ENCODE assay signal across 9 mouse cellular contexts in genomic region chr16:23100613-23101012, GRCm38 (mm10). TPM values are rescaled to one million over a fixed set of nuclear protein-coding genes. Genes with fewer than 3 reads are reported as not detected.
DNase-seq lines count a peak whose midpoint lies in the region; ATAC-seq and TF ChIP-seq lines count a peak whose summit lies in the region.
"Had no signal": no experiment of that assay in that cellular context is flagged by ENCODE, and none has a peak within 500 bp of the region (broad histone marks: within the 10 kb centered on the region; RNA-seq: fewer than 3 reads in every experiment).

No protein-coding gene starts in this region.

- H3K4me1 ChIP-seq in testis, adult 2 months (ENCODE audit: control insufficient read depth, insufficient read depth, low read length): peaks cover 12% of the 10 kb centered on the region
- peaks cover 33% of the 10 kb centered on the region for H3K4me1 ChIP-seq in liver, embryonic 13.5 days (replicated peaks)
- H3K4me1 ChIP-seq in stomach, postnatal 0 days (replicated peaks; ENCODE audit: control insufficient read depth, insufficient read depth): peaks cover 5% of the 10 kb centered on the region; the same call in 1 of the 2 replicates

- no peak for TF ChIP-seq POLR2A in testis, adult 2 months (IDR thresholded peaks at IDR 0.05; ENCODE audit: control insufficient read depth, low read depth, low read length)

- no peak for TF ChIP-seq CTCF in testis, adult 2 months (IDR thresholded peaks at IDR 0.05; ENCODE audit: control insufficient read depth, insufficient read depth, insufficient replicate concordance, low read depth, low read length)
- TF ChIP-seq CTCF in stomach, postnatal 0 days (IDR thresholded peaks at IDR 0.05; ENCODE audit: low read depth): no peak

- H3K27ac ChIP-seq in testis, adult 2 months (ENCODE audit: control insufficient read depth, insufficient read depth, low read depth, low read length): peak overlapping the region; percentile 21; the same call in 1 of the 2 replicates
- H3K27ac ChIP-seq in liver, embryonic 13.5 days: no peak overlapping the region
- H3K27ac ChIP-seq in stomach, postnatal 0 days (replicated peaks): peak overlapping the region; percentile 18; the same call in 1 of the 2 replicates

- no peak for TF ChIP-seq EP300 in stomach, postnatal 0 days (optimal IDR thresholded peaks at IDR 0.05)

- DNase-seq in testis, postnatal 14 days (ENCODE audit: low spot score): no peak
- DNase-seq in heart, postnatal 4 days: peak; percentile 17
- DNase-seq in liver, embryonic 13.5 days: no peak
- DNase-seq in stomach, postnatal 0 days (ENCODE audit: low spot score): peak; percentile 32
- DNase-seq in layer of hippocampus, postnatal 25 days (ENCODE audit: extremely low spot score in 1 of 2, low spot score in 1 of 2): no peak
- no peak for DNase-seq in spleen, postnatal 4 days (ENCODE audit: low spot score in 2 of 2)
- no peak for DNase-seq in lung, postnatal 14 days
- DNase-seq: thymus, postnatal 36 days had no signal

- H3K4me2 ChIP-seq in liver, embryonic 13.5 days: peak overlapping the region; percentile 59
- peak overlapping the region; percentile 63 for H3K4me2 ChIP-seq in stomach, postnatal 0 days (replicated peaks; ENCODE audit: low read depth)

- 10% methylated on average over 10 of the region's 10 CpGs for WGBS in liver, embryonic 13.5 days (ENCODE audit: insufficient replicate concordance)
- 24% methylated on average over 10 of the region's 10 CpGs for WGBS in stomach, postnatal 0 days

- peak overlapping the region; percentile 44 for H3K9ac ChIP-seq in liver, embryonic 13.5 days
- peak overlapping the region; percentile 52 for H3K9ac ChIP-seq in stomach, postnatal 0 days (ENCODE audit: low read length)

- H3K36me3 ChIP-seq in testis, adult 2 months (ENCODE audit: control insufficient read depth, insufficient read depth, low read length): no peaks in the 10 kb centered on the region
- no peaks in the 10 kb centered on the region for H3K36me3 ChIP-seq in liver, embryonic 13.5 days
- no peaks in the 10 kb centered on the region for H3K36me3 ChIP-seq in stomach, postnatal 0 days (ENCODE audit: control insufficient read depth, insufficient read depth, low read length)

- peak; percentile 45 for ATAC-seq in liver, embryonic 13.5 days (ENCODE audit: low read depth)
- no peak for ATAC-seq in stomach, postnatal 0 days (ENCODE audit: low FRiP score, low TSS enrichment)

- H3K27me3 ChIP-seq in testis, adult 2 months (ENCODE audit: control insufficient read depth, insufficient read depth, low read length): peaks cover 3% of the 10 kb centered on the region; the same call in 1 of the 2 replicates
- H3K27me3 ChIP-seq in liver, embryonic 13.5 days: peaks cover 10% of the 10 kb centered on the region; the same call in 1 of the 2 replicates
- H3K27me3 ChIP-seq in stomach, postnatal 0 days (ENCODE audit: control insufficient read depth, insufficient read depth, low read length): no peaks in the 10 kb centered on the region

- H3K4me3 ChIP-seq in testis, adult 2 months (ENCODE audit: control insufficient read depth, low read depth, low read length): peak overlapping the region; percentile 91
- peak overlapping the region; percentile 36 for H3K4me3 ChIP-seq in liver, embryonic 13.5 days (replicated peaks)
- H3K4me3 ChIP-seq in stomach, postnatal 0 days (ENCODE audit: low read depth, low read length): peak overlapping the region; percentile 31

- H3K9me3 ChIP-seq in liver, embryonic 13.5 days (replicated peaks): no peaks in the 10 kb centered on the region
- H3K9me3 ChIP-seq in stomach, postnatal 0 days (ENCODE audit: control insufficient read depth, low read length): no peaks in the 10 kb centered on the region

RNA-seq across cellular contexts. Expression of gene Eif4a2, which starts 6.6 kb away (rescaled TPM):
- polyA plus RNA-seq in testis, adult 2 months (2012; rRNA removed): 75.5 and 108 TPM in 2 replicates
- 100 to 1,000 TPM; 206 to 231 TPM for total RNA-seq in heart, postnatal 4 days (2021)
- polyA plus RNA-seq in liver, embryonic 13.5 days (2015; fragmentation: Nextera tagmentation; extraction: Ambion mirVana): 75.2 and 94.5 TPM in 2 replicates
- 99.0 and 107 TPM in 2 replicates for polyA plus RNA-seq in stomach, postnatal 0 days (2015; fragmentation: Nextera tagmentation; extraction: Ambion mirVana)
- total RNA-seq in layer of hippocampus, postnatal 25 days (2021): 100 to 1,000 TPM; 898 to 914 TPM

RNA-seq across cellular contexts. Expression of gene Rfc4, which starts 26.9 kb away (rescaled TPM):
- polyA plus RNA-seq in testis, adult 2 months (2012; rRNA removed): 5.2 and 8.4 TPM in 2 replicates
- 10 to 100 TPM; 34.9 to 37.4 TPM for total RNA-seq in heart, postnatal 4 days (2021)
- polyA plus RNA-seq in liver, embryonic 13.5 days (2015; fragmentation: Nextera tagmentation; extraction: Ambion mirVana): 199 and 218 TPM in 2 replicates
- polyA plus RNA-seq in stomach, postnatal 0 days (2015; fragmentation: Nextera tagmentation; extraction: Ambion mirVana): 35.9 and 38.0 TPM in 2 replicates
- total RNA-seq in layer of hippocampus, postnatal 25 days (2021): 1 to 10 TPM; 4.8 TPM

RNA-seq across cellular contexts. Expression of gene Kng1, which starts 42.9 kb away (rescaled TPM):
- 0.10 TPM in 1 of 2 replicates, not detected in the other for polyA plus RNA-seq in testis, adult 2 months (2012; rRNA removed)
- under 1 TPM; 0.18 to 0.45 TPM for total RNA-seq in heart, postnatal 4 days (2021)
- 274 and 287 TPM in 2 replicates for polyA plus RNA-seq in liver, embryonic 13.5 days (2015; fragmentation: Nextera tagmentation; extraction: Ambion mirVana)
- polyA plus RNA-seq in stomach, postnatal 0 days (2015; fragmentation: Nextera tagmentation; extraction: Ambion mirVana): 4.3 and 10.5 TPM in 2 replicates
- not detected for total RNA-seq in layer of hippocampus, postnatal 25 days (2021)

RNA-seq across cellular contexts. Expression of gene Adipoq, which starts 45.7 kb away (rescaled TPM):
- polyA plus RNA-seq in testis, adult 2 months (2012; rRNA removed): 14.2 and 16.1 TPM in 2 replicates
- 1 to 10 TPM; 4.9 to 6.2 TPM for total RNA-seq in heart, postnatal 4 days (2021)
- polyA plus RNA-seq in liver, embryonic 13.5 days (2015; fragmentation: Nextera tagmentation; extraction: Ambion mirVana): not detected in 2 replicates
- polyA plus RNA-seq in stomach, postnatal 0 days (2015; fragmentation: Nextera tagmentation; extraction: Ambion mirVana): not detected in 2 replicates
- not detected for total RNA-seq in layer of hippocampus, postnatal 25 days (2021)

Comparison
In these comparisons a context has a peak if more than half of its experiments do, and no peak if none do; other contexts are left out.
1. H3K4me3 ChIP-seq: peak in every context shown above with its lines; median percentile 91 in testis, adult 2 months; 36 in liver, embryonic 13.5 days; 31 in stomach, postnatal 0 days.
2. DNase-seq: peak in heart, postnatal 4 days (single experiment) and stomach, postnatal 0 days (single experiment); none in testis, postnatal 14 days (single experiment), liver, embryonic 13.5 days (single experiment), layer of hippocampus, postnatal 25 days (0 of 2), spleen, postnatal 4 days (0 of 2) and lung, postnatal 14 days (single experiment).
3. RNA of gene Kng1, which starts 42.9 kb away (polyA plus RNA-seq): 274 to 287 TPM in liver, embryonic 13.5 days; 4.3 to 10.5 TPM in stomach, postnatal 0 days and 0.10 TPM in testis, adult 2 months; every median in the first group is over 10 times any median in the second.